Mouse (Mus musculus): ENCODE data around the gene C2cd2. TPM values are rescaled to one million over a fixed set of nuclear protein-coding genes. Genes with fewer than 3 reads are reported as not detected.

Gene C2cd2
- total RNA-seq, 2 experiments from 2014 or later = 194 to 223 TPM

GRCm38 (mm10) chr16:97828207-97828606, 134.2 kb downstream of the C2cd2 start:
- intact Hi-C loops (cut with DNase I) = no loop called here
- no peak for DNase-seq

- intact Hi-C loops (cut with DNase I) = no loop called here
- DNase-seq = no peak
Measured at GRCm38 (mm10) chr16:97823311-97824007, 138.9 kb downstream of the C2cd2 start.

- intact Hi-C loops (cut with DNase I) = no loop called here
- no peak for DNase-seq
Measured at GRCm38 (mm10) chr16:97819532-97819931, 142.9 kb downstream of the C2cd2 start.

- DNase-seq = no peak
- intact Hi-C loops (cut with DNase I) = no loop called here
Measured at GRCm38 (mm10) chr16:97817414-97817813, 145.0 kb downstream of the C2cd2 start.

GRCm38 (mm10) chr16:97815269-97815668, 147.1 kb downstream of the C2cd2 start:
- DNase-seq = no peak

GRCm38 (mm10) chr16:97814060-97814459, 148.3 kb downstream of the C2cd2 start:
- DNase-seq = no peak
- intact Hi-C loops (cut with DNase I) = no loop called here

More at GRCm38 (mm10) chr16:97815269-97815668, 147.1 kb downstream of the C2cd2 start:
- intact Hi-C loops (cut with DNase I) = no loop called here

GRCm38 (mm10) chr16:97808881-97809280, 153.5 kb downstream of the C2cd2 start:
- intact Hi-C loops (cut with DNase I) = loop anchor here (5.0 kb wide), 2 partner anchors 38 to 183 kb away; no protein-coding TSS in a partner anchor
- no peak for DNase-seq

- intact Hi-C loops (cut with DNase I) = loop anchor here (5.0 kb wide), 2 partner anchors 42 to 187 kb away; no protein-coding TSS in a partner anchor
- DNase-seq = no peak
Measured at GRCm38 (mm10) chr16:97805646-97806045, 156.8 kb downstream of the C2cd2 start.

Small RNAs within 50 kb of the gene (microRNA-seq; reads per million reads assigned to microRNA genes)
- 2.1 to 3.0 reads per million in 2 experiments for gene Mir6964

Other genes starting within 250 kb of the C2cd2 start
- not detected for gene Ripk4, start 198.8 kb downstream of the C2cd2 start, total RNA-seq (2021)
- gene Prdm15, start 110.7 kb downstream of the C2cd2 start, total RNA-seq (2021) = 1 to 10 TPM; 5.3 to 6.1 TPM
- 1 to 10 TPM; 5.6 to 6.4 TPM for gene Zbtb21, start within 50 bp of the C2cd2 start, total RNA-seq (2021)
- gene B230307C23Rik, start 34.7 kb upstream of the C2cd2 start, total RNA-seq (2021) = 1 to 10 TPM; 6.4 to 6.7 TPM
- gene A630089N07Rik, start 119.9 kb upstream of the C2cd2 start, total RNA-seq (2021) = 1 to 10 TPM; 2.2 to 2.7 TPM